Mouse (Mus musculus) granulocyte monocyte progenitor cell, adult 5-6 weeks (primary cell): Measurements from ENCODE around the gene Iars. TPM values are rescaled to one million over a fixed set of nuclear protein-coding genes. Genes with fewer than 3 reads are reported as not detected.
"Not testable (repeated sequence)": the region's sequence is repeated elsewhere in the genome, so short reads cannot be mapped to it uniquely, and the experiment has no call there.

Experiments
- ATAC-seq: replicated peaks from 2 replicates; pipeline ENCODE4 v1.8.0; 2016; ENCODE audit warnings: mild to moderate bottlenecking, moderate TSS enrichment, inconsistent platforms; ENCODE audit not compliant: poor library complexity, severe bottlenecking
- total RNA-seq, 2 experiments: library from RNA; stranded (forward) in 1 of 2; stranded (reverse) in 1 of 2; fragments of 200-712, 200-1000 nt in 1 of 2; fragments of >200 nt in 1 of 2; fragmentation: Nextera tagmentation in 1 of 2; gene quantifications; 2 replicates each; pipeline ENCODE4 v1.2.3; 2014 to 2017

Iars gene
- total RNA-seq, 2 experiments from 2014 or later = 72.0 to 84.6 TPM

DNA sequence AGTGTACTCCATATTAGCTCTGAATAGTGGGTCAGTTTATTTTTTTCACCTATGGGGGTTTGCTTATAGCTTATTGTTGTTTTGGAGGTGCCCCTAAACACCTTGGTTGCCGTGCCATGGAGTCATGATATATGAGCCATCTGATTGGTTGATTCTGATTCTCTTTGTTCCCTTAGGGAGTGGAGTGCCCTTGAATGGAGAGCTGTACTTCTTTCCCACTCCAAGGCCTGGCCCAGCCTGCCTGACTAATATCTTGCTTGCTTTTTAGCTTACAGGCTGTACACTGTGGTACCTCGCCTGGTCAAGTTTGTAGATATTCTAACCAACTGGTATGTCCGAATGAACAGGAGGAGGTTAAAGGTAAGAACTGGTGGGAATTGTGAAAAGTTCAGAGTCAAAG is 37.4 kb downstream of the Iars start:
- ATAC-seq = no peak

DNA sequence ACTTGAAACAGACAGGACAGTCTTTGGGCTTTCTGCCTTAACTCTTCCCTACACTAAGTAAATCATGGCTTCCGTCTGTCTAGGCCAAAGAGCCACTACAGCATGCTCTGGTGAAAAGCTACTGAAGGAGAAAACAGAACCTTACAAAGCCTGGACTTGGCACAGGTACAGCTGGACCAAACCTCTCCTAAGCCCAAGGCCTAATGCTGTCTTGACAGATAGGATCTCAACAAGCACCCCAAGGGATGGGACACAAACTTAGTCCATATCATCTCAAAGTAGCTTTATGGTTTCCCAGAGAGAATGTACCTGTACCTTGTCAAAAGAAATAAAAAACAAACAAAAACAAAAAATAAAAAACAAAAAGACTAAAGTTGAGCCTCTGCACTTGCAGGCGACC is 54.5 kb downstream of the Iars start:
- ATAC-seq = no peak

DNA sequence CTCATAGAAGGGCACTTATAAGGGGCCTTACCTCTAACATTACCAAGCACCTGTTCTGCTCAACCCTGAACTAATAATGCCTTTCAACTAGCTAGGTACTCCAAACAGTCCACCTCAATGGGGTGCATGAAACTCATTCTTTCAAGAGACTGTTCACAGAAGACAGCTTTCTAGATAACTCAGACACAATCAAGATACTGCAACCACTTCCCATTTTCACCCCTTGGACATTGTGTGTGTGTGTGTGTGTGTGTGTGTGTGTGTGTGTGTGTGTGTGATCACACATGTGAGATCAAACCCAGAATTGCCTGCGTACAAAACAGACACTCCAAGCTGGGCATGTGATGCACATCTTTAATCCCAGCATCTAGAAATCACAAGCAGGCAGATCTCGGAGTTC is 56.1 kb downstream of the Iars start:
- no peak for ATAC-seq

DNA sequence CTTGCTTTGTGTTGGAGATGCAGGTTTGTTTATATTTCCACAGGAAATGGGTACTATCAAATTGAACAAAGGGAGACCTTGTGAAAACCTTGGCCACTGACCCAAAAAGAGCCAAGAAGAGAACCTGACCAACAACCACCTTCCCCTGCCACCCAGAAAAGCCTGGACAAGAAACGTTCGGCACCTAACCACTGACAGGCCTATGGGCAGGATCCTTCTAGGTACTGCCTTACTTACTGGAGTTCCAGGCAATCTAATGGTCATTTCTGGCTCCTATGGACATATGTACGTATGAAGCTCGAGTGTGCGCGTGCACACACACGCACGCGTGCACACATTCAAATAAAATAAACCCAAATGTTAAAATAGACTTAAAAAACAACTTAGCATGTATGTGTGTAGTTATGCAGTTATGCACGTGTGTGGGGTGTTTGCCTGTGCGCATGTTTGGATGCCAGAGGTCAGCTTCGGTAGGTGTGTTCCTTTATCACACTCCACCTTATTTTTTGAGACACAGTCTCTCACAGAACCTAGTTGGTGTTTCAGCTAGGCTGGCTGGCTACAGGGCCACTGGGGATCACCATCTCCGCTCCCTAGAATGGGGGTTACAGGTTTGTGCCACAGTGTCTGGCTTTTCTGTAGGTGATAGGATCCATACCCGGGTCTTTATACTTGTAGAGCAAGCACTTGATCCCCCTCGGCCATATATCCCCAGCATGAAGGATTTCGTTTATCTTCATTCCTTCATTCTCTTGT is 59.6 kb downstream of the Iars start:
- ATAC-seq = no peak

DNA sequence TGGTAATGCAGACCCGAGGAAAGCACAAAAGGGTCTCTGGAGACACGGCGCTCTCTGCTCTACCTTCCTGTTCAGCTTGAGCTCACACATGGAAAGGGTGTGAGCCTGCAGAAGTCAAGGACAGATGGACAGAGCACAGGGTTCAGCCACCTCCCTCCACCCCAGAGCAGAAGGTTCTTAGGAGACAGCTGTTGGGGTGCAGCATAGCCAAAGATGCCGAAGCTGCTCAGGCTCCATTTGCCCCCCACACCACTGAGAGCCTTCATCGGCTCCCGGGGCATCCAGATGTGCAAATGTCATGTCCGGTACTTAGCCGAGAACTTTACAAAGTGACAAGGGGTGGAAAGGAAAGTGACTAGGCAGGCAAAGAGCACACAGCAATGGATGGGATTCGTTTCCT is 74.7 kb downstream of the Iars start:
- no peak for ATAC-seq

DNA sequence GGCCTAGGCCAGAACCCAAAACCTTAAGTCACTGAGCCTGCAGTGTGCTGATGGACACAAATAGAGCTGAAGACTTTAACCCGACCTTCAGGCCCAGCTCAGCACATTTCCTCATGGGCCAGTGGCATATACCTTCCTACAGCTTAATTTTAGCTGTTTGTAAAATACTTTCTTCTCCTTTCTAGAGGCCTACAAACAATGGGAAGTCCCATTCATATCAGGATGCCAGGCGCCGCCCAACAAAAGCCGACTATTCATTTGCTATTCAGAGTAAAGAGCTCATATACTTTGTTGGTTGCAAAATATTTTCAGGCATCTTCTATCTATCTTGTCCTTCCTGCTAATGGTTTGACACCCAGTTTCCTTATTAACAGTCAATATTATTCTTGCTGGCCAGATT is 76.1 kb downstream of the Iars start:
- ATAC-seq = no peak

DNA sequence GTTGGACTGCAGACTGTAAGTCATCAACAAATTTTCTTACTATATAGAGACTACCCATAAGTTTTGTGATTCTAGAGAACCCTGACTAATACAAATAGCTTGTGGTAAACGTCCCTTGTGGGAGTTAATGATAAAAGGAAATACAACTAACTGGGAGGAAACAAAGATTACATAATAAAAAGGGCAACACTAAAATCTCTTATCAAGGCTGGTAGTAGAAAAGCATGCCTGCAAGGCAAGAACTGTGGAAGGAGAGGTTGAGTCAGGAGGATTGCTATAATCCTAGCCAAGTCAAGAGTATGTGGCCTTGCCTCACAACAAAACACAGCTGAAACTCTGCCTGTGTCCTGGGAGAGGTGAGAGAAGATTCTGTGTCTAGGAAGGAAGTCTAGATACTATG is 78.8 kb downstream of the Iars start:
- ATAC-seq = no peak

DNA sequence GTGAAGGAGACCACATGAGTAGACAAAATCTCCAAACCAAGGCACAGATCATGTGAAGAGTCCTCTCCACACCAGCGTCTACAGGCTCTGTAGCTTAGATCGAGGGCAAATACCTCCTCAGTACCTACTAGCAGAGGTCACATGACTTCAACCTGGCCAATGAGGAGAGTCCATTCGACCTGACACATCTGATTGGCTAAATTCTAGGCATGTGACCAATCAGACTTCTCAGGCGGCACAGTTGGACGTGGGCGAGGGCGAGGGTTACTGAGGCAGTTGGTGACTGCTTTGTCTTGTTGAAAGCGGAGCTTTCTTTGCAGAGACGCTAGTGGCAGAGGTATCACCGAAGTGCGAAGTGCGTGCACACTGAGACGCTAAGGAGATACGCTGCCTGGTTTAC is 80.3 kb downstream of the Iars start:
- ATAC-seq = no peak

DNA sequence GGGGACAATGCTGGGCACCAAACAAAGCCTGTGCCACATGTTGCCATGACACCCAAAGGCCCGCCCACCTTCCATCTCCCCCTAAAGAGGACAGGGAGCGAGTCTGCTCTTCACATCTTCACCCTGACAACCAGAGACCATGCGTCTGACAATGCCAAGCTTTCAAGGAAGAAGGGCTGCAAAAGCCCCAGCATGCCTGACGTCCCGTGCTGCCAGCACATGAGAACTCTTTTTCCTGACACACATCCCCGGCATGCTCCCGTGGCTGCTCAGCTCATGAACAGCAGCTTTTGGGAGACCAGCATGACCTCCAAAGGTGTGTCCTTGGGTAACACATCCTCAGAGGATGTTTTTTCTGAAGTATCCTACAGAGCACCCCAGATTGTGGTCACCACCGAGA is 83.4 kb downstream of the Iars start:
- no peak for ATAC-seq

DNA sequence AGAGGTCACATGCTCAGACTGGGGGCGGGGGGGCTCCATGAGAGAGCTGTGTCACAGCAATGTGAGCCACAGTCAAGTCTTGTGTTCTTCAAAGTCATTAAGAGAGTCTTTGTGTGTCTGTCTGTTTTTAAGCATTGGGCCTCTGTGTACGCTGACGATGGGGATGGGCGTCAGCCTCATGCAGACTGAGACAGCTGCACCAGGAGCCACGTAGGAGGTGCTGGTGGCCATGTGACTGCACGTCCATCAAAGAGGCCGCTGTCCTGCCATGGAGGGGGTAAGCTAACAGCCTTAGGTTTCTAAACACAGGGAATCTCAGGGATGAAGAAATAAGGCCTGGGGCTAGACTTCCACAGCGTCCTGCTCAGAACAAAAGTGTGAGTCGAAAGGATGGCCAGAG is 84.4 kb downstream of the Iars start:
- no peak for ATAC-seq

DNA sequence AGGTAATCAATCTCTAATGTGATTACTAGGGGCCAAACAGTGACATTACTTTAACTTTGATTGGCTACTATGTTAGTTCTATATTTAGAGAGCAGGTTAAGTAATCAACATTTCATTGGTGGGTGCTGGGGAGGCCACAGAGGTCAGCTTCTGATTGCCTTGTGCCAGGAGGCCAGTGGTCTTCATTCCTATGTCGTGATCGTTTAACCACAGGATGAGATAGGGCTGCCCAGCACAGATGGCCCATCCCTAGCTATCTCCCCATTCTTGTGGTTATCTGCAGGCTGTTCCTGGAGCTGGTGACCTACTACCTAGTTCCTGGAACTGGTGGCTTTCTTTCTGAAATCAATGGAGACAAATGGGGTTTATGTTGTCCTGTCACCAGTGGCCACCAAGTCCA is 86.1 kb downstream of the Iars start:
- ATAC-seq = peak; percentile 20; the same call in 1 of the 2 replicates

DNA sequence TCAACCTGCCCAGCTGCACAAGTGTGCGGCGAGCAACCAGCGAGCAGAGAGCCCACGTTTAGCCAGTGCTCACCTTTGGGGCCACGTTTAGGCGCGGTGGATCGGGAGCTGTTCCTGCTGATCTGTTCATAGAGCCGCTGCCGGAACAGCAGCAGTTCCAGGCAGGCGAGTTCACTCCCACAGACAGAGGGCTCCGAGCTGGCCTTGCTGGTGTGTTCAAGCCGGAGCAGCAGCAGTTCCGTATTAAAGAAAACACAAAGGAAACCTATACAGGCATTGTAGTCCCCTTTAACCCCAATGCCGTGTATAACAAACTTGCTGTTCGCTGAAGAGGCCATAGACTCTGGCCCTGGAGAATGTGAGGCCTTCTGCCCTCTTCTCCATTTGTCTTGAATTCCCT is 87.2 kb downstream of the Iars start:
- no peak for ATAC-seq

DNA sequence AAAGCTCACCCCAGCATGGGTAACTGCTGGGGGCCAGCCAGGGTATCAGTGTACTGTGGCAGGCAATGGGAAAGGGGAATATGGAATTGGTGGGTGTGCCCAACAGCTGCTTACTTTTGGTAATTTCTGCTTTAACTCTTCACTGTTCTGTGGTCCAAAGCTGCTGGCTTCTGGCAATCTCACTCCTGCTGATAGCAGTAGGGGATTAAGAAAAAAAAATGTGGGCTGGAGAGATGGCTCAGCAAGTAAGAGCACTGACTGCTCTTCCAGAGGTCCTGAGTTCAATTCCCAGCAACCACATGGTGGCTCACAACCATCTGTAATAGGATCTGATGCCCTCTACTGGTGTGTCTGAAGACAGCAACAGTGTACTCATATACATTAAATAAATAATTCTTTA is 89.6 kb downstream of the Iars start:
- ATAC-seq = not testable (repeated sequence)

Other genes starting within 250 kb of the Iars start
- 0.28 and 1.0 TPM in 2 replicates for gene Tes3-ps, start 188.8 kb upstream of the Iars start, total RNA-seq (2014; fragmentation: Nextera tagmentation)
- gene Tes3-ps, start 188.8 kb upstream of the Iars start, total RNA-seq (2017) = 3.1 and 5.6 TPM in 2 replicates
- gene Ecm2, start 177.3 kb upstream of the Iars start, total RNA-seq (2014; fragmentation: Nextera tagmentation) = 0.17 TPM in 1 of 2 replicates, not detected in the other
- gene Ecm2, start 177.3 kb upstream of the Iars start, total RNA-seq (2017) = 0.26 TPM in 1 of 2 replicates, not detected in the other
- not detected in 2 replicates for gene Aspn, start 137.7 kb upstream of the Iars start, total RNA-seq (2014; fragmentation: Nextera tagmentation)
- not detected in 2 replicates for gene Aspn, start 137.7 kb upstream of the Iars start, total RNA-seq (2017)
- gene Omd, start 99.6 kb upstream of the Iars start, total RNA-seq (2014; fragmentation: Nextera tagmentation) = not detected in 2 replicates
- not detected in 2 replicates for gene Omd, start 99.6 kb upstream of the Iars start, total RNA-seq (2017)
- gene Ogn, start 74.1 kb upstream of the Iars start, total RNA-seq (2014; fragmentation: Nextera tagmentation) = not detected in 2 replicates
- 0.56 TPM in 1 of 2 replicates, not detected in the other for gene Ogn, start 74.1 kb upstream of the Iars start, total RNA-seq (2017)
- 23.0 and 27.6 TPM in 2 replicates for gene Cenpp, start 29.3 kb upstream of the Iars start, total RNA-seq (2014; fragmentation: Nextera tagmentation)
- 41.8 and 46.5 TPM in 2 replicates for gene Cenpp, start 29.3 kb upstream of the Iars start, total RNA-seq (2017)
- 37.6 and 37.7 TPM in 2 replicates for gene Nol8, start 29.0 kb upstream of the Iars start, total RNA-seq (2014; fragmentation: Nextera tagmentation)
- gene Nol8, start 29.0 kb upstream of the Iars start, total RNA-seq (2017) = 45.2 and 48.8 TPM in 2 replicates
- not detected in 2 replicates for gene Gm30302, start 116.9 kb downstream of the Iars start, total RNA-seq (2014; fragmentation: Nextera tagmentation)
- gene Gm30302, start 116.9 kb downstream of the Iars start, total RNA-seq (2017) = not detected in 2 replicates